Mouse (Mus musculus) mouse trophoblast stem cell (cell line): ENCODE data around the gene Prrg1.
"Not testable (repeated sequence)": the region's sequence is repeated elsewhere in the genome, so short reads cannot be mapped to it uniquely, and the experiment has no call there.

Experiments
- in situ Hi-C, 2 experiments: fragments of 300-500 bp; cut with MseI, MboI; formaldehyde crosslinking; loops; 2 replicates in 1 of 2; 3 replicates in 1 of 2; pipeline ENCODE4 v1.15.1; 2025

Gene Prrg1

GRCm38 (mm10) chrX:78583202-78584004 is at the start of gene Prrg1:
Prrg1 (minus strand) TSS chrX:78583896.
- in situ Hi-C loops: no loop called here

- in situ Hi-C loops: no loop called here
These were observed 22.1 kb upstream of the Prrg1 start for GRCm38 (mm10) chrX:78605814-78606213.

- in situ Hi-C loops: no loop called here
These were observed 9.4 kb upstream of the Prrg1 start for GRCm38 (mm10) chrX:78593138-78593537.

GRCm38 (mm10) chrX:78582854-78583201 is 868 bp downstream of the Prrg1 start:
- in situ Hi-C loops: no loop called here

GRCm38 (mm10) chrX:78563451-78563850 is 20.2 kb downstream of the Prrg1 start:
- in situ Hi-C loops: no loop called here

GRCm38 (mm10) chrX:78553399-78553798 is 30.3 kb downstream of the Prrg1 start:
- in situ Hi-C loops: no loop called here

GRCm38 (mm10) chrX:78552704-78553103 is 31.0 kb downstream of the Prrg1 start:
- in situ Hi-C loops: no loop called here

GRCm38 (mm10) chrX:78547696-78548095 is 36.0 kb downstream of the Prrg1 start:
- in situ Hi-C loops: no loop called here

GRCm38 (mm10) chrX:78539734-78540133 is 44.0 kb downstream of the Prrg1 start:
- in situ Hi-C loops: no loop called here

GRCm38 (mm10) chrX:78538632-78539316 is 44.9 kb downstream of the Prrg1 start:
- in situ Hi-C loops: no loop called here

- in situ Hi-C loops: no loop called here
These were observed 65.4 kb downstream of the Prrg1 start for GRCm38 (mm10) chrX:78518301-78518700.

GRCm38 (mm10) chrX:78482987-78483386 is 100.7 kb downstream of the Prrg1 start:
- in situ Hi-C loops: no loop called here

GRCm38 (mm10) chrX:78479710-78480109 is 104.0 kb downstream of the Prrg1 start:
- in situ Hi-C loops: no loop called here

- in situ Hi-C loops: no loop called here
These were observed 149.3 kb downstream of the Prrg1 start for GRCm38 (mm10) chrX:78434357-78434756.

GRCm38 (mm10) chrX:78403346-78403745 is 180.3 kb downstream of the Prrg1 start:
- in situ Hi-C loops: not testable (repeated sequence)
